Mouse (Mus musculus): ENCODE measurements at regions not wholly inside any gene's neighbourhood (a gene's known extent, or its start where the extent isn't known, plus 50 kb on each side); places are given as distances from the start of the nearest gene placed in this dataset.

DNA sequence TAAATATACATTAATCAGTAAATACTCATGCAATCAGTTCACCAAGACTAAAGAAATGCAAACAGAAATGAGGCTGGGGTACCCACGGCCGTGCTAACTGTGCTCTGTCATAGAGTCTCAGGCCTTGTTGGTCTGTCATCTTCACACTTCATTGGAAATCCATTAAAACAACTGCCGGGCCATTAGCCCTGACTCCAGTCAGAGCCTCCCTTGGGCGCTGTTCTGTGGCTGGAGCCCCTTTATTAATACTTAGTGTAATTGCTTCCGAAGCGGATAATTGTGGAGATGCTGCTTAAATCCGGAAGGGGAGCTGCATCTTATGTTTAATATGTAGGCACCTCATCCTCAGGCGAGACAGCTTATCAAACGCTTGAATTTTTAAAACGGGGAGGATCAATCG lies 76.1 kb downstream of the Ier5 start:
- 63% methylated on average over 11 of the region's 11 CpGs for WGBS
- Histone ChIP-seq H3K4me3 (no peak overlapping the region), H3K27me3 (peaks cover 4% of the 10 kb centered on the region; the same call in 1 of the 2 replicates), H3K9me3 (no peaks in the 10 kb centered on the region), H3K36me3 (no peaks in the 10 kb centered on the region), H3K4me1 (peaks cover 4% of the 10 kb centered on the region; the same call in 1 of the 2 replicates), H3K4me2 (replicated peaks) (no peak overlapping the region), H3K9ac (replicated peaks) (no peak overlapping the region), H3K27ac (replicated peaks) (no peak overlapping the region)
- no peak for ATAC-seq (ENCODE audit: low FRiP score, low read depth)

DNA sequence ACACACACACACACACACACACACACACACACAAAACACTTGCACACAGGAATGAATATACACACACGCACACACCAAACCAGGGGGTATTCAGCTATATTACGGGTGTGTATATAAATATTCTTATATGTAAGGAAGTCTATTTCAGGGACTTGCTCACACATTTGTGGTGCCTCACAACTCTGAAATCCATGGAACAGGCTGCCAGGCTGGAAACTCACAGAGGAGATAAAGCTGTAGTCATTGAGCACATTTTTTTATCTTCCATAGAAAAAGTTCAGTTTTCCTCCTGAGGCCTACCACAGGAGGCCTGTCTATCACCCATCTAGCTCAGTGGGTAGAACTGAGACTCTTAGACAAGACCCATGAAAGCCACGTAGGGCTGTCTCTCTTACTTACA lies 83.8 kb downstream of the Ier5 start:
- Histone ChIP-seq H3K9me3 (no peaks in the 10 kb centered on the region), H3K9ac (replicated peaks) (no peak overlapping the region), H3K4me3 (no peak overlapping the region), H3K36me3 (no peaks in the 10 kb centered on the region), H3K27me3 (peaks cover 4% of the 10 kb centered on the region; the same call in 1 of the 2 replicates), H3K4me1 (no peaks in the 10 kb centered on the region), H3K27ac (replicated peaks) (no peak overlapping the region), H3K4me2 (replicated peaks) (no peak overlapping the region)
- no peak for ATAC-seq (ENCODE audit: low FRiP score, low read depth)
- 87% methylated on average over 3 of the region's 3 CpGs for WGBS

DNA sequence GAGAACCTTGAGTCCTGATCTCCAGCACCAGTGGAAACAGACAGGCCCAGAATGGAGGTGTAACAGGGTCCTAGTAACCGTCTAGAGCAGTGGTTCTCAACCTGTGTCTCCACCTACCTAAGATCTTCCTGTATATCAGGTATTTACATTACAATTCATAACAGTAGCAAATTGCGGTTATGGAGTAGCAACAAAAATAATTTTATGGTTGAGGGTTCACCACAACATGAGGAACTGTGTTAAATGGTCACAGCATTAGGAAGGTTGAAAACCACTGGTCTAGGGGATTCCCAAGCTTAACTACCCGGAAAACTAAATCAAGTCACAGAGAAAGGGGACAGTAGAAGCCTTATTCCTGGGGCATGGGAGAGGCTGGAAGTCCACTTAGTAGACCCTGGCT lies 84.5 kb downstream of the Ier5 start:
- no peaks in the 10 kb centered on the region for H3K9me3 ChIP-seq

DNA sequence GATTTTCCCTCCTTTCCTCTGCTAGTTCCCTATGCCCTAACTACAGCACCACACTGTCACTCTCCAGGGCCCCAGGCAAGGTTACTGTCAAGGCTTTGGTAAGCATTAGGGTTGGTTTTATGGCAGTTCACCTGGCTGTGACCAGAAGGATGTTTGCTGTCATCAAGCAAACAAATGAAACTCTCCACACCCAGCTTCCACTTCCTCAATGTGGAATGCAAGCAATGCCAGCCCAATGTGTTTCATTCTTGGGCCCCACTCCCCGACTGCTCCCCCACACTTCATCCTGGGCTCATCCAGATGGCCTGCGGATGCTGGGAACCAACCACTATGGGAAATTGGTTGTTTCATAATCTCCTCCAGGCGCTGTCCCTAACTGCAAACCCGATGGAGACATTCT lies 85.7 kb downstream of the Ier5 start:
- no peak for ATAC-seq (ENCODE audit: low FRiP score, low read depth)
- H3K36me3 ChIP-seq: no peaks in the 10 kb centered on the region
- H3K9ac ChIP-seq (replicated peaks): no peak overlapping the region
- H3K27ac ChIP-seq (replicated peaks): no peak overlapping the region
- peaks cover 21% of the 10 kb centered on the region for H3K27me3 ChIP-seq
- no peak overlapping the region for H3K4me3 ChIP-seq
- H3K9me3 ChIP-seq: no peaks in the 10 kb centered on the region
- 74% methylated on average over 4 of the region's 4 CpGs for WGBS
- H3K4me1 ChIP-seq: no peaks in the 10 kb centered on the region
- H3K4me2 ChIP-seq (replicated peaks): no peak overlapping the region

More for the DNA sequence above, 84.5 kb downstream of the Ier5 start:
- Histone ChIP-seq H3K36me3 (no peaks in the 10 kb centered on the region), H3K9ac (replicated peaks) (no peak overlapping the region), H3K27ac (replicated peaks) (no peak overlapping the region), H3K4me2 (replicated peaks) (no peak overlapping the region), H3K4me1 (no peaks in the 10 kb centered on the region), H3K27me3 (peaks cover 11% of the 10 kb centered on the region), H3K4me3 (no peak overlapping the region)
- 92% methylated on average over 3 of the region's 3 CpGs for WGBS
- ATAC-seq (ENCODE audit: low FRiP score, low read depth): no peak

DNA sequence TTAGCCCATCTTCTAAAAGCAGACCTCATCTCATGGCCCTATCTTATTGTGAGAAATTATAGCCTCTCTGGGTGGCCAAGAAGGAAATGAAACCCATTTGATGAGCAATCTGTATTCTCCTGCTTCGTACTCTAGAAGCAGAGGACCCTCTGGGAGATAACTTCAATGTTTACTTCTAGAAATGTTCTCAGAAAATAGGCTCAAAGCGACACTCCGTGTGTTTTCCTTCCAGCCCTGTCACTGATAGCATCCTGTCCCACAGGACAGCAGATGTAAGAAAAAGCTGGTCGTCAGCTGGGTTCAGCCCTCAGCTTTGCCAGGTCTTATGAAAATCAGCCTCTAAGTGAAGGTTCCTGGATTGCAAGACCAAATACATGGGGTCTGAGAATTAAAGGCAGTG lies 86.1 kb downstream of the Ier5 start:
- H3K4me1 ChIP-seq: no peaks in the 10 kb centered on the region
- H3K36me3 ChIP-seq: no peaks in the 10 kb centered on the region
- H3K27me3 ChIP-seq: peaks cover 21% of the 10 kb centered on the region
- ATAC-seq (ENCODE audit: low FRiP score, low read depth): no peak
- H3K4me2 ChIP-seq (replicated peaks): no peak overlapping the region
- no peak overlapping the region for H3K4me3 ChIP-seq
- H3K9ac ChIP-seq (replicated peaks): no peak overlapping the region
- H3K27ac ChIP-seq (replicated peaks): no peak overlapping the region
- WGBS: 74% methylated on average over 4 of the region's 4 CpGs
- H3K9me3 ChIP-seq: no peaks in the 10 kb centered on the region

DNA sequence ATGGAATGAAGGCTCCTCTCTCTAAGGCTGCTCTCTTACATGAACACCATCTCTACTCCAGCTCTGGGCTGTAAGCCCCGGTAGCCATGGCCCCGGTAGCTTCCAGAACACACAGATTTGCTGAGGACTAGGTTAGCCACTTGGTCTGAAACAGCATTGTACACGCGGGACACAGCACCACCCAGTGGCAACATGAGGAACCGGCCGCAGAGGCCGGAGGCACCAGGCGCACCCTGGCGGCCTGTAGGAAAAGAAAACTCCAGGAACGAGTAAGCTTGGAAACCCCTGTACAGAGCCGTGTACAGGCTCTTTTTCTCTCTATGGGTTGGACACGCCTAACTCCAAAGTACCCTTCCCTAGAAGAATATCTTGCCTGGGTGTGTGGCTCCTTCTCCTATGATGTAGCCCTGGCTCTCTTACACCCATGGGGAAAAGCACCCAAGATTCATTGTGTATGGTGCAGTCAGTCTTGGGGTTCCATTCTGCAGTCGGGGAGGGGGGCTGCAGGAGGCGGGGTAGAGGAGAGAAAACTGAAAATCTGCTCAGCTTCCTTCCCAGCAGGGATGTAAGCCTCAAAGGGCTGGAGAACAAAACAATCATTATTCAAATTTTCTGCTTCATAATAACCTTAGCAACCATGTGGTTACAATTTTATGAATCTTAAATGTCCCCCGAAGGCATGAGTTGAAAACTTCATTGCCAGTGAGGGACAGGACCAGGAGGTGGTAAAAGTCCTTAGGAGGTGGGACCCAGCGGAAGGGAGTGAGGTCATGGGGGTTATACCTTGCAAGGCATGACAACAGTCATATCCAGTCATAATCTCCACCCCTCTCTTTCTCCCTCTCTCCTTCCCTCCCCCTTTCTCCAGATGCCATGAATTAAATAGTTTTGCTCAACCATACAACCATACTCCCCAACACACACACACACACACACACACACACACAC lies 92.6 kb downstream of the Ier5 start:
- Histone ChIP-seq H3K36me3 (no peaks in the 10 kb centered on the region), H3K4me3 (no peak overlapping the region), H3K4me2 (replicated peaks) (no peak overlapping the region), H3K9me3 (no peaks in the 10 kb centered on the region), H3K27ac (replicated peaks) (no peak overlapping the region), H3K27me3 (peaks cover 38% of the 10 kb centered on the region), H3K9ac (replicated peaks) (no peak overlapping the region), H3K4me1 (no peaks in the 10 kb centered on the region)
- 22% methylated on average over 16 of the region's 16 CpGs for WGBS
- peak; percentile 88 for ATAC-seq (ENCODE audit: low FRiP score, low read depth)

DNA sequence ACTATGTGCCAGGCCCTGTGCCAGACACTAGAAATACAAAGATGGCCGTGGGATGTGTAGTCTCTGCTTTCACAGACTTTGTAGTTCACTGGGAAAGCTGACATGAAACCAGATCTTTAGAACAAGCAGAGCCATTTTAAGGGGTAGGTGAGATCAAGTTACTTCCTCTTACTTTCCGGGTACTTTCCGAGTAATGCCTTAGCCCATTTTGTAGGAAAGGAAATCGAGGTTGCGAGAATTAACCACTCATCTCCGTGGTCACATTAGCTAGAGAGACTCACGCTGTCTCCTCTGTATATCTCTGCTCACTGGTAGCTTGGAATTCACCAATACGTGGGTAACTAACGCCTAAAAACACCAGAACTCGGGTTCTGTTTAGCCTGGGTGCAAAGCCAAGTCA lies 93.3 kb downstream of the Ier5 start:
- H3K9ac ChIP-seq (replicated peaks): no peak overlapping the region
- H3K27ac ChIP-seq (replicated peaks): no peak overlapping the region
- WGBS: 88% methylated on average over 10 of the region's 10 CpGs
- H3K4me1 ChIP-seq: no peaks in the 10 kb centered on the region
- peaks cover 38% of the 10 kb centered on the region for H3K27me3 ChIP-seq
- H3K4me2 ChIP-seq (replicated peaks): no peak overlapping the region
- H3K36me3 ChIP-seq: no peaks in the 10 kb centered on the region
- H3K9me3 ChIP-seq: no peaks in the 10 kb centered on the region
- no peak for ATAC-seq (ENCODE audit: low FRiP score, low read depth)
- no peak overlapping the region for H3K4me3 ChIP-seq

DNA sequence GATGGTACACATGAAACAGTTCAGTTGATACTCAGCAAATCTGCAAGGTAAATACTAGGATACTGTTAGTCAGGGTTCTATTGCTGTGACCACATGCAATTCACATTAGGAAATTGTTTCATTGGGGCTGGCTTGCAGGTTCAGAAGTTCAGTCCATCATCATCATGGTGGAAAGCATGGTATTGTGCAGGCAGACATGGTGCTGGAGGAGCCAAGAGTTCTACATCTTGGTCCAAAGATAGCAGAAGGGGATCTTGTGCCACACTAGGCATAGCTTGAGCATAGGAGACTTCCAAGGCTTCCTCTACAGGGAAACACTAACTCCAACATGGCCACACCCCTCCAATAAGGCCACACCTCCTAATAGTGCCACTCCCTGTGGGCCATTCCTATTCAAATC lies 99.1 kb downstream of the Ier5 start:
- H3K4me1 ChIP-seq: peaks cover 10% of the 10 kb centered on the region
- H3K27me3 ChIP-seq: peaks cover 8% of the 10 kb centered on the region; the same call in 1 of the 2 replicates
- H3K9me3 ChIP-seq: no peaks in the 10 kb centered on the region
- no peak overlapping the region for H3K4me2 ChIP-seq (replicated peaks)
- ATAC-seq (ENCODE audit: low FRiP score, low read depth): no peak
- H3K4me3 ChIP-seq: no peak overlapping the region
- no peaks in the 10 kb centered on the region for H3K36me3 ChIP-seq
- no peak overlapping the region for H3K9ac ChIP-seq (replicated peaks)
- no peak overlapping the region for H3K27ac ChIP-seq (replicated peaks)

DNA sequence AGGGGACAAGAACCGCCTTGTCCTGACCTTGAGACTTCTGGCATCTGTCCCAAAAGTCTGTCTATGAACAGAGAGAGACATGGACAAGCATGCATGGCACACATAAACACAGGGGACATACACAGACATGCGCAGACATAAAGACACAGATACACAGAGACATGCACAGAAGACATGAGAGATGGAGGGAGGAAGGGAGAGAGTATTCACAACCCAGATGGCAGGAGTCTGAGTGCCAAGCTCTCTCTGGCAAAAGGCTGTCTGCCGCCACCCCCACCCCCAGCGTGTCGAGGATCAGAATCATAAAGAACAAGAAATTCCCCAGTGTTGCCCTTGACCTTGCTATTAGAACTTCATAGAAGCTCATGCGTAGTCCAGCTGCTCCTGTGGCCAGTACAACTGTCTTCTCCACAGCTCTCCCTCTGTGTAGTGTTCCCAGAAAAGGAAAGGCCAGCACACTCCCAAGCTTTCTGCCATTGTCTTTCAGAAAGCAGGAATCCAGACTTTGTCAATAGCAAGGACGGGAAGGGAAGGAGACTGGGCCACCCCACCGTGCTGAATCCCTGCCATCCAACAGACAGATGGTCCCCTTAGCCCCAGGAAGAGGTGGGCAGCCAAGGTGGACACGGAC lies 99.8 kb downstream of the Ier5 start:
- 75% methylated on average over 9 of the region's 9 CpGs for WGBS
- H3K9ac ChIP-seq (replicated peaks): no peak overlapping the region
- ATAC-seq (ENCODE audit: low FRiP score, low read depth): no peak

DNA sequence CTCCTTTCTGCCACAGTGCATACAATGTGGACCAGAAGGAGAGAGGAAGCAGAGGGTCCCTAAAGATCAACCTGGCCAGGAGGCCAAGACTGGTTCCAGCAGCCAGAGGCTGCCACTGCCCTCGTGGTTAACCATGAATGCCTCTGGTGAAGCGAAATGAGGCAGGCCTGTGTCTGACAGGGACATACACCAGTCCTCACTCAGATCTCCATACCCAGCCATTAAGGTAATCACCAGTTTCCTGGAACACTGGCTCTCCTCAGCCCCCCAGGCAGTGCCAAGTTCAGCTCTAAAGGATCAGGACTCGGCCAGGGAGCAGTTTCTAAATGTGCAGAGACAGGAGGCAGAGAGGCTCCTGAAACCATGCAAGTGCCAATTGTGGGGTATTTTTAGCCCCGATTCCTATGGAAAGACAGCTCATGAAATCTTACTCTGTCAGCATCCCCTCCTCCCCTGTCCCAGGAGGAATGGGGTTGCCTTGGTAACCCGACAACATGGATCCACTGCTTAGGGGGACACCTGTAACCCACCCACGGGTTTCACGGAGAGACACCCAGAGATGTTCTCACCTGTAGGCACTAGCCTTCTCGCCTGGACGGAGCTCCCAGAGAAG lies 103.6 kb downstream of the Ier5 start:
- H3K27ac ChIP-seq (replicated peaks): no peak overlapping the region
- H3K27me3 ChIP-seq: no peaks in the 10 kb centered on the region
- ATAC-seq (ENCODE audit: low FRiP score, low read depth): 0 out of 2 replicates have a peak, but pooled peaks have one; percentile 38
- H3K36me3 ChIP-seq: no peaks in the 10 kb centered on the region
- 65% methylated on average over 9 of the region's 9 CpGs for WGBS
- no peak overlapping the region for H3K4me2 ChIP-seq (replicated peaks)
- H3K9ac ChIP-seq (replicated peaks): no peak overlapping the region
- H3K4me3 ChIP-seq: no peak overlapping the region
- peaks cover 12% of the 10 kb centered on the region for H3K4me1 ChIP-seq
- H3K9me3 ChIP-seq: no peaks in the 10 kb centered on the region

More for the DNA sequence above, 99.8 kb downstream of the Ier5 start:
- Histone ChIP-seq H3K9me3 (no peaks in the 10 kb centered on the region), H3K4me1 (peaks cover 12% of the 10 kb centered on the region), H3K27me3 (0 out of 2 replicates have a peak, but pooled peaks cover 4% of the 10 kb centered on the region), H3K36me3 (no peaks in the 10 kb centered on the region), H3K4me2 (replicated peaks) (no peak overlapping the region), H3K27ac (replicated peaks) (no peak overlapping the region), H3K4me3 (no peak overlapping the region)

DNA sequence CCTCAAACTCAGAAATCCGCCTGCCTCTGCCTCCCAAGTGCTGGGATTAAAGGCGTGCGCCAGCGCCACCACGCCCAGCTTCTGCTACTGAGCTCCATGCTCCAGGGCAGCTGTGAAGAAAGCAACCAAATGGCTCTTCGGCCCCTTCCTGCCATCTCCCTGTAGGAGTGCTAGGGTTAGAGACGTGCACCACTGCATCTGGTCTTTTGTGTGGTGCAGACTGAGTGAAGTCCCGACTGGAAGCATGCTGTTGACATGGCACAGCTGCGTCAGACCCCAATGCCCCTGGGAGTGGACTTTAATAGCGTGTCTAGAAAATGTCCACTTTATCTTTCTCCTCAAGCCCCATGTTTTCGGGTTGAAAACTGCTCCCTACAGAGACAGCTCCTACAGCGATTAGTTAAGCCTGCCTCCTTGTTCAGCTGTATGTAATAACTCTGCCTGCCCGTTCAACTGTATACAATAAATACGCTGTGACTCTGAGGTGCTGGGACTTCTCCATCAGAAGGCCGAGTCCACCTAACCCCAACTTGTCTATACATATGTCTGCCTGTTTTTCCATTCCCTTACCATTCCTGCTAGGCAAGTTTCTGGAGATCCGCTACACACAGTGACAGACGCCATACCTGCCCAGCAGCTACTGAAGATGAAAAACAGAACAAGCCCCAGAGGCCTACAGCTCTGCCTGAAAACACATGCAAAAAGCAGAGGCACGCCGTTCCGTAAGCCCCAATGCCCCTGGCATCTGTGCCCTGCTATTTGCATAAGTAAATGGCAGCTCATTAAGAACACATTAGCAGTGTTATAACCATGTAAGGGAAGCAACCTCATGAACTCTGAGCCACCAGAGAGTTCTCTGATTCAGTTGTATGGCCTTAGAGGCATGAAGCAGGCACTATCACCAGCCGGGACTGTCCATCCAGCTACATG lies 105.2 kb downstream of the Ier5 start:
- Histone ChIP-seq H3K9ac (replicated peaks) (no peak overlapping the region), H3K27ac (replicated peaks) (no peak overlapping the region), H3K4me3 (no peak overlapping the region), H3K4me1 (peaks cover 12% of the 10 kb centered on the region), H3K27me3 (no peaks in the 10 kb centered on the region), H3K36me3 (no peaks in the 10 kb centered on the region), H3K4me2 (replicated peaks) (no peak overlapping the region), H3K9me3 (no peaks in the 10 kb centered on the region)
- 81% methylated on average over 21 of the region's 21 CpGs for WGBS
- ATAC-seq (ENCODE audit: low FRiP score, low read depth): no peak
